Mouse (Mus musculus) cerebellum, adult 2 months (tissue): Measurements from ENCODE around the gene Syk.

Experiments used
- CTCF ChIP-seq: fragments of 200-500 bp; IDR thresholded peaks from 2 replicates; pipeline ENCODE4 v1.5.1; 2011; ENCODE audit warnings: low read depth, mild to moderate bottlenecking, control low read depth, low read length, moderate library complexity, borderline replicate concordance; ENCODE audit not compliant: insufficient read depth
- POLR2A ChIP-seq: fragments of 200-500 bp; IDR thresholded peaks from 2 replicates; pipeline ENCODE4 v1.6.1; 2011; ENCODE audit warnings: low read length, control low read depth, borderline replicate concordance; ENCODE audit not compliant: insufficient read depth

- TF ChIP-seq CTCF: no peak
- TF ChIP-seq POLR2A: no peak
Observed at GRCm38 (mm10) chr13:52538588-52539116, 44.3 kb upstream of the Syk start.
